Mouse (Mus musculus) frontal cortex, postnatal 14 days (tissue): ENCODE results near the gene Dpysl5.

Source experiments
- DNase-seq, 2 experiments: peaks; one replicate each; pipeline ENCODE4 v3.0.0; 2022; ENCODE audit warnings: low spot score in 2 of 2

Gene Dpysl5

DNA sequence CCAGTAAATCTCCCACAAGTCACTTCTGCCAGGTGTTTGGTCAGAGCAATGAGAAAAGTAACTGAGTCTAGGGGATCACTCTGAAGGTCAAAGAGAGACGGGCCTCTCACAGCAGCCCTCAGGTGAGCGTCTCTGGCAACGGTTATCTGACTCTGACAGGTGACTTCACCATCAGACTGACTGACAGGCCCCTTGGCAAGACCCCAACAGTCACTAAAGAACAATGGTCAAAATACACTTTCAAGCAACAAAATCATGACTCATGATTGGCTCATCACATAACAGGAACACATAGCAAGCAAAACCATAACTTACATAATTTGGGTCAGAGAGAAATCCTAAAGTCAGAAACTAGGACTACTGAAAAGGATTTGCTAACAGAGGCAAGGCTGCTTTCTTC is 9.5 kb upstream of the Dpysl5 start:
- no peak for DNase-seq

DNA sequence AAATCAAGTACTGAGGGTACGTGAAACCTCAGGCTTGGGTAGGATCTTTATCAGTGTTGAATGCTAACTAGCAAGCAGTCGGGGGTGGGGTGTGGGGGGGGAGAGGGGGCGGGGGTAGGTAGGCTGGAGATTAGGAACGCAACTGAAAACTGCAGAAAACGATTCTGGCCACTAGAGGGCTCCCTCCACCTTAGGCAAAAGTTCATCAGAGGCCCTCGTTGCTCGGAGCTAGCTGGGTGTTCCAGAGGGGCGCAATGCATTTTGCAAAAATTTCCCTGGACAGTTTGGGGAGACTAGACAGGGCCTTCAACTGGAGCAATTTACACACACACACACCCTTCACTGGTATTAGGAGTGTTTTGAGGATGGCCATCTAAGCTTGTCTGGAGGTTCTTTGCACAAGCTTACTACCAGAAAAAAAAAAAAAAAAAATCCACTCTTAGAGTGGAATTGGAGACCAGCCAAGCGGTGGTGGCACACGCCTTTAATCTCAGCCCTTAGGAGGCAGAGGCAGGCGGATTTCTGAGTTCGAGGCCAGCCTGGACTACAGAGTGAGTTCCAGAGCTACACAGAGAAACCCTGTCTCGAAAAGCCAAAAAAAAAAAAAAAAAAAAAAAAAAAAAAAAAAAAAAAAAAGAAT is 1.5 kb upstream of the Dpysl5 start:
- DNase-seq: peak; percentile 52 to 75

- peak; percentile 44 to 58 for DNase-seq
Measured at GRCm38 (mm10) chr5:30710486-30710885, 878 bp upstream of the Dpysl5 start.

DNA sequence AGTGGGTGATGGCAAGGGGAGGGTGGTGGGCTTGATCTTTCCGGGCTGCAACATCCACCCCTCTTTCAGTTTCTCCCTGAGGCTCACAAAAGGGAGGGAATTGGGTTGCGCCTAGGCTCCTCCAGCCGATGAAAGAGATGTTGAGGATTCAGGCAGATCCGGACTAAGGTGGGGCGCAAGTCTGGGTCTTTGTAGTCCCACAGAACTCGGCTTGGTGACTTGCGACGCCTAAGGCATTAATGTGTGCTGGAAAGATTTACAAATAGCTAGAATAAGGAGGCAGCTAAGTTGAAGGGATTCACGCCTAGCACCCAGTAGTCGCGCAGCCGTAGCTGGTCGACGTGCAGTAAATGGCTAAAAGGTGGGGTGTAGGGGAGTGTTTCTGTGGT is 632 bp downstream of the Dpysl5 start:
- DNase-seq: no peak

DNA sequence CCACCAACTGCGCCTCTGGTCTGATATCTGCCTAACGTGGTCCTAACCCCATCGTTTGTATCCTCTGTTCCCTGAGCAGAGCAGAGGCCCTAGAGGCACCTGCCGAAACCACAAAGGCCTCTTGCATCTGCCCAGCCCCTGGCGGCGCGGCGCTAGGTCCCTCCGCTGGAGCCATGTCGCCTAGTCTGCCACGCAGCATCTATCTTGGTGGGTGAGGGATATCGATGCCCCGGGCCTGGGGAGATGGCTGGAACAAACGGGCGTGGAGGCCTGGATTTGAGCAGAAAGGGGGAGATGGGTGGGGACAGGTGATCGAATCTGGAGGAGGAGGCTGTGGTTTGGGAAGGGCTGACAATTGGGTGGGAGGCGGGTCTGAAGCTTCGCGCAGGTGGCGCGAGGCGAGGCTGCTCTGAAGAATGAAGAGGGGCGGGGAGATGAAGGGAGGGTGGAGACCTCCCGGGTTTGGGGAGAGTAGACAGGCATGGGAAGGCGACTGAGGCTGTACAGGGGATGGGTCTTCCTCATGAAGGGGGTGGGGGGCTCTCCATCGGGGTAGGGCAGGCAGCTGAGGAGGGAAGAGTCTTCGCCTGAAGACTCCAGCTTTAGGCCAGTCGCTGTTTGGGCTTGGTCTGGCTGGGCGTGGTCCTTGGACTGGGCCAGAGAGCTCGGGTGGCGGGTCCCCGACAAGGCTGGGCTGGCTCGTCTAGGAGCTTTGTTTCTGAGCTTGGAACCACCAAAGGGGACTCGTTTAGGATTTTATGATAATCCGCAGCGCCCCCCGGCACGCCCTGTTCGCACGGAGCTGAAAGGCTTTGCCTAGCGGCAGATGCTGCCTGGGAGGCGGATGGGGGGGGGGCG is 1.3 kb downstream of the Dpysl5 start:
- DNase-seq: peak in 1 of 2 experiments; percentile 25

DNA sequence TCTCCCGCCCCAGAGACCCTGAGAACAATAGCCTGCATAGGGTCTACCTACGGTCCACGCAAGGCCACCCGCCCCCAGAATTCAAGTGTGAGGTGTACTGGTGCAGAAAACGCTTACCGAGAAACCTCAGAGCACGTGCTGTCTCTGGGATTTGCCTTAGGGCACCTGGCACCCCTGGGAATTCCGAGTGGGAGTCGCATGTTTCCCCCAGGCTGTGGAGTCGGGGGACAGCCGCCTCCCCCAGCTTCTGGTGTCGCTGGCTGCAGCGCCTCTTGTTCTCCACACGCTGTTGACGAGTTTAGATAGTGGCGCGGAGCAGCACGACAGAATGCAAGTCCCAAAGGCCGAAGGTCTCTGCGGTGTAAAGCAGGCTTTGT is 1.9 kb downstream of the Dpysl5 start:
- DNase-seq: peak in 1 of 2 experiments; percentile 17

DNA sequence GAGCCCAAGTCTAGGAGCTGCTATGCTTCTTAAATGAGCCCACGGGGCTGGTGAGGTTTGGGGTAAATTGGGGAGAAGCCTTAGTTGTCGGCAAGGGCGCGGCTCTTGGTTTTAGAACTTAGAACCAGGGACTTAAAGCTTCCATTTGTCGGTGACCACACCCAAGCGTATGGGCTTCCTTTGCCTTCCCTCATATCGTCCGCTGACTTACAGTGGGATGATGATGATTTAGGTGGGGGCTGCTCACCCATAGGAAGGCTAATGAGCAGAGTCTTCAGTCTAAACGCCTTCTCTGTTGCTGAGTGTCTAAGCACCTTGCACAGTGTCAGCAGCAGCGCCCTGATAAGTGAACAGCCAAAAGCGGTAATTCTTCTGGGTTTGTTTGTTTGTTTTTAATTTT is 2.3 kb downstream of the Dpysl5 start:
- no peak for DNase-seq

- DNase-seq: no peak
Measured at GRCm38 (mm10) chr5:30716311-30716710, 4.9 kb downstream of the Dpysl5 start.

- no peak for DNase-seq
Measured at GRCm38 (mm10) chr5:30717506-30717905, 6.1 kb downstream of the Dpysl5 start.

DNA sequence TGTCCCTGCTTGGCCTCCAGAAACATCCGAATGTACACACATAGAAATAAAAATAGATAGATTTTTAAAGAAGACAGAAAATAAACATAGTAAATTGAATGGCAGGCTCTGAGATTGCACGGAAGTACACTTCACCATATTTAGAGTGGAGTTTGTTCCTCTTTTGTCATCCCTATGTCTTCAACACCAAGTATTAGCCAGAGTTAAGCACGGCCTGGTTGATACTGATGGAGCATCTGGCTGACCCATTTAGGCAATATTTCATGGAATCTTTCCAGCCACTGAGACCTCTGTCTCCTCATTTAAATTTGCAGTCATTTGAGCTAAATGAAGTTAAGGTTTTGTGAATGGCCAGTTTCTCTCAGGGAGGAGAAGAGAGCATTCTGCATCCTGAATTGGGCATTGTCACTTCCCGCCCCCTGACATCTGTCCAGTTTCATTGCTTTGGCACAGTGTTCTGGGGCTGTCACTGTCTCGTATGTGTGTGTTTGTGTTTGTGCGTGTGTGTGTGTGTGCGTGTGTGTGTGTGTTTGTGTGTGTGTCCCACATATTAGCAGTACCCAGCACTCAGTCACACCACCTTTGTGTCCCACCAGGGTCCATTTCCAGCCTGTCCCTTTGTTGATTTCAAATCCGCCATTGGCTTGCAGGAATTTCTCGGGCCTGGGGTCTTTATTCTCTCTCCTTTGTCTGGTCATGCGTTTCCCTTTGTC is 6.8 kb downstream of the Dpysl5 start:
- no peak for DNase-seq

- DNase-seq: no peak
Measured at GRCm38 (mm10) chr5:30721935-30722334, 10.6 kb downstream of the Dpysl5 start.

DNA sequence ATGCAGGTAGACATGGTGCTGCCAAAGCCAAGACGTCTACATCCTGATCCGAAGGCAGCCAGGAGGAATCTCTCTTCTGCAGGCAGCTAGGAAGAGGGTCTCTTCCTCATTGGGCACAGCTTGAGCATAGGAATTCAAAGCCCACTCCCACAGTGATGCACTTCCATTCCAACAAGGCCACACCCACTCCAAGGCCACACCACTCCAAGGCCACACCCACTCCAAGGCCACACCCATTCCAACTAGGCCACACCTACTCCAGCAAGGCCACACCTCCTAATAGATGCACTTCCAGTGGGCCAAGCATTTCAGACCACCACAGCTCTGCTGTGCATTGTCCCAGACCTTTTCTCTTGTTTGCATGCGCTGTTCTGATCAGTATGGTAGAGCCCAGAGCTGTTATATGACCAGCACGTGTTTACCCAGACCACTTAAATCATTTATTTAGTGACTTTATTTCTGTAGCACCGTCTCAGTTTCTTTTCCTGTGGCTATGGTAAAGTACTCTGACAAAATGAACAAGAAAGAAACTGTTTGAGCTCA is 14.9 kb downstream of the Dpysl5 start:
- no peak for DNase-seq

GRCm38 (mm10) chr5:30732511-30732910 is 21.1 kb downstream of the Dpysl5 start:
- no peak for DNase-seq

- no peak for DNase-seq
Measured at GRCm38 (mm10) chr5:30734666-30735065, 23.3 kb downstream of the Dpysl5 start.

DNA sequence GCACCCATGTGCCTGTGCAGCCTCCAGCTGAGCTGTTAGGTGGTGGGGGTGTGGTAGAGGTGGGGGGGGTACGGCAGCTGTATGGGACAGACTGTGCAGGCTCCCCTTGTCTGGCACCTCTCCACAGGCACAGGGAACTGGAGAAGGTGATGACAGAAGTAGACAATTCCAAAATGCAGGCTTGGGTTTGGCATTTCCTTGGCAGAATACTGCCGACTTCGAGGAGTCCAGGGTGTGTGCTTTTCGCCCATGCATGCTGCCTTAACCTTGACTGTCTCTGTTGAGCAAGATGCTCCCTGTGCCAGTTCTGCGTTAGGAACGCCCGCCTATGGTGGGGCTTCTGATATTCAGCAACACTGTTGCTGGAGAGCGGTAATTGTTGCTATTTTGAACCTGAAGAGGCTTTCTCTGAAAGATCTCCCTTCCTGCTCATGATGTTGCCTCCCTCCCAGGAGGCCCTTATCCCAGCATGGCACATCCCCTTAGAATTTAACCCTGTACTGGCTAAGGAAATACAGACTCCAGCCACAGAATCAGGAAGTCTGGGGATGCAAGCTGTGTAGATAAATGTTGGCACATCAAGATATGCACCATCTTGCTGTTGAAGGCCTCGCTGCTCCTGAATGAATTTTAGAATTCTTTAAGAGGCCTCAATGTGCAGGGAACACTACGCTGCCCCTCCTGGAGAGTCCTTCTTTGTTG is 26.9 kb downstream of the Dpysl5 start:
- peak in 1 of 2 experiments; percentile 16 for DNase-seq

- no peak for DNase-seq
Measured at GRCm38 (mm10) chr5:30739595-30739994, 28.2 kb downstream of the Dpysl5 start.

DNA sequence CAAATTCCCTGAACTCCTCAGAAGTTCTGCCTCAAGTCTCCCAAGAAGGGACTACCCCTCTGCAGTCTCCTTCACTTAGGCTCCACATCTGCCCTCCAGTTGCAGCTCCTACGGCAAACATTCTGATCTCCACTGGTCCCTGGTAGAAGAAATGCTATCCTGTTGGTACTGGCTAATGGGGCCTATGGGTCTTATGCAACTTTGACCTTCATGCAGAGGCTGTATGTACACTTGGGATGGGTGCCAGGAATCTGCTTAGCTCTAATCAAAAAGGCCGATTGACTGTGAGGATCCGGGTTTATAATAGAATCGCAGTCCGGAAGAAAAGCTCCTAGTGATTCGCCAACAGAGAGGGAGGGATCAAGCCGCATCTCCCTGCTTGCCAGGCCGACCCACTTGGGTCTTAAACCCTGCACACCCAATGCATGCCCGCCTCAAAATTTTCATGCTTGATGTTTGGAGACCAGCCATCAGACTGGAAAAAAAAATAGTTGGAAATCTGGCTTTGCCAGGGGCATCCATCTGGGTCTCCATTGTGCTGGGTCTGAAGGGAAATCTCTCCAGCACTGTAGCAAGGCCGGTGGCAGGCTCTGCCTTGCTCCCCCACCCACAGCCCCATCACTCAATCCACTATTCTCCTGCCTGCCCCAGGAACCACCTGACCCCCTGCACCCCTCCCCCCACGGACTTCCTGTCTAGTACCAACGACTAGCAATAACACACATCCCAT is 38.4 kb downstream of the Dpysl5 start:
- DNase-seq: no peak

GRCm38 (mm10) chr5:30751071-30751470 is 39.7 kb downstream of the Dpysl5 start:
- DNase-seq: no peak

DNA sequence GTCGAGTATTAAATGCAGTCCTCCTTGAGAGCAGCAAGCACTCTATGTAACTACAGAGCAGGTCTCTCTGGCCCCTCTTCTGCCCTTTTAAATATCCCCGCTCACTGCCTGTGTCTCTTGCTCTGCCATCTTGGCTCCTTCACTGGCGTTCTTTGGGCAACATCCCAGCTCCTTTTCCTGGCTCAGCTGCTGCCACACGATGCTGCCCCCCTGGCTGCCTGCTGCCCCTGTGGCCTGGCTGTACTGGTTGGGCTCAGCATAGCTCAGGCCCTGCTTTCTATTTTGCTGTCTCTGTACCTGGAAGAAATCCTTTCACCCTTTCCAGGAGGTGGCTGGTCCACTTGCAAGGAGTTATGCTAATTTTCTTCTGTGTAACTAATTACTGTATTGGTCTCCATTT is 41.8 kb downstream of the Dpysl5 start:
- DNase-seq: no peak

DNA sequence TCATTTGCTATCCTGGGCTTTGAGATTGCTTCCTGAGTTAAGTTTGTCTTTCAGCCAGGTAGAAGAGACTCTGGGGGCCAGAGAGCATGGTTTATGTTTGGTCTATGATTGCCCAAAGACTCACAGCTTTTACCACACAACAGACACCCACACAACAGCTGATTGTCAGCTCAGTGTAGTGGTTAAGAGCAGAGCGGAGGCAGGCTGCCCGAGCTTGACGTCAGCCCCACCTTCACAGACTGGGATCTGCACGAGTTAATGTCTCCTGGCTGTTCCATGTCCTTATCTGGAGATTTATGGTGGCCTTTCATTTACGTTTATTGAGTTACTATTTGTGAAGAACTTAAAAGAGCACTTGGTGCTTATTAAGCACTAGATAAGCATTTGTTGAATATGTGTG is 43.9 kb downstream of the Dpysl5 start:
- DNase-seq: no peak
